ENCODE assay signal across 8 mouse cellular contexts in the genomic region with DNA sequence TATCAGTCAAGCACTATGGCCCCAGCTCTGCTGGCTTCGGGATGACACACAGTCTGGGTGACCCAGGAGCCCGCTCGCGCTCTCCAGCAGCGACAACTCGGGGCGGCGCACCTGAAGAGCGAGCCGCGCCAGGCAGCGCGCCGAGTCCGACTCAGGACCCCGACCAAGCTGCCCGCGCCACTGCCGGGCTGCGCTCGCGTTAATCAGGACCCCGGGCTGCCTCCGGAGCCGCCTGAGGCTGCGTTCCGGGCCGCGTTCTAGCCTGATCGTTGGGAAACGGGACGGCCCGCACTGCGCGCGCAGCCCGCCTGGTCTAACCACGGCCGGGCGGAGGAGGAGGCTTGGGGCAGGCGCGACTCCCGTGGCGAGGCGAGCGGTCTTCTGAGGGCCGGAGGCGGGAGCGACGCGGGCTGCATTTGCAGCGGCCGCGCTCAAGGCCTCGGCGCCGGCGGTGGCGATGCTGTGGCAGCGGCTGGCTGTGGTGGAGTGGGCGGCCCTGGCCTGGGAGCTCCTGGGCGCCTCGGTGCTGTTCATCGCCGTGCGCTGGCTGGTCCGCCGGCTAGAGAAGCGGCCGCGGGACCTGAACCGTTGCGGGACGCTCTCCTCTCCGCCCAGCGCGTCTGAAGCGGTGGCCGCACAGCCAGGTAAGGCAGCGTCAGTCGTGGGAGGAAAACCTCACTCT. TPM values are rescaled to one million over a fixed set of nuclear protein-coding genes. Genes with fewer than 3 reads are reported as not detected.
DNase-seq lines count a peak whose midpoint lies in the region; ATAC-seq and TF ChIP-seq lines count a peak whose summit lies in the region.

Ankle2 (plus strand) TSS at position 225 of the 682 bp plus-strand sequence.

- H3K4me1 ChIP-seq in hindbrain, embryonic 14.5 days (replicated peaks; ENCODE audit: control insufficient read depth, insufficient read depth, low read length) = peaks cover 18% of the 10 kb centered on the region

- DNase-seq in Patski (ENCODE audit: low read depth, low spot score) = peak; percentile 77
- peak; percentile 93 to 95 for DNase-seq in cerebellum, postnatal 14 days
- peak; percentile 89 for DNase-seq in frontal cortex, postnatal 25 days (ENCODE audit: low spot score in 2 of 2)
- DNase-seq in hindbrain, embryonic 14.5 days (ENCODE audit: low spot score) = peak; percentile 92
- peak; percentile 90 to 93 for DNase-seq in layer of hippocampus, postnatal 36 days
- peak; percentile 94 for DNase-seq in lung, postnatal 36 days
- peak; percentile 95 for DNase-seq in retina, postnatal 1 day
- peak; percentile 88 to 98 for DNase-seq in urinary bladder, adult 18-20 months (ENCODE audit: low spot score in 2 of 2)

- H3K4me3 ChIP-seq in hindbrain, embryonic 14.5 days (replicated peaks; ENCODE audit: low read length) = peak within 1 kb of the TSS; percentile 94

- CTCF ChIA-PET in Patski (lab: Charles Lee) = interaction anchor here (1.5 to 1.7 kb wide), 2 partner anchors 10 to 14 kb away, joined by 9 read pairs; no protein-coding TSS in a partner anchor

- no peaks in the 10 kb centered on the region for H3K9me3 ChIP-seq in hindbrain, embryonic 14.5 days (ENCODE audit: control insufficient read depth, low read length)

- peak within 1 kb of the TSS; percentile 57 for H3K4me2 ChIP-seq in hindbrain, embryonic 14.5 days (replicated peaks)

- peak within 1 kb of the TSS; percentile 94 for H3K9ac ChIP-seq in hindbrain, embryonic 14.5 days

- no peaks in the 10 kb centered on the region for H3K27me3 ChIP-seq in Patski
- H3K27me3 ChIP-seq in hindbrain, embryonic 14.5 days (ENCODE audit: control insufficient read depth, insufficient read depth, low read length) = no peaks in the 10 kb centered on the region

- POLR2A ChIA-PET in Patski (lab: Charles Lee) = interaction anchor here (0.8 to 1.4 kb wide), 3 partner anchors 12 to 38 kb away, joined by 3 to 4 read pairs (median 4); no protein-coding TSS in a partner anchor

- no peak for TF ChIP-seq CTCF in Patski (IDR thresholded peaks at IDR 0.05)

- under 1% methylated on average over 76 of the region's 81 CpGs for WGBS in hindbrain, embryonic 14.5 days

- H3K27ac ChIP-seq in hindbrain, embryonic 14.5 days = peak within 1 kb of the TSS; percentile 91

- ATAC-seq in Patski = peak; percentile 95
- peak; percentile 98 for ATAC-seq in hindbrain, embryonic 14.5 days (ENCODE audit: low FRiP score)

- peaks cover 35% of the 10 kb centered on the region for H3K36me3 ChIP-seq in hindbrain, embryonic 14.5 days (replicated peaks; ENCODE audit: control insufficient read depth, insufficient read depth)

- in situ Hi-C loops in Patski (cut with MboI; ENCODE audit: low pct_unique_long_range_greater_than_20kb) = no loop called here

RNA-seq across cellular contexts. Expression of gene Ankle2, which starts in this region (rescaled TPM):
- 40.2 TPM for polyA plus RNA-seq in Patski (2021)
- 26.1 and 27.8 TPM in 2 replicates for polyA plus RNA-seq in hindbrain, embryonic 14.5 days (2014; fragmentation: Nextera tagmentation; extraction: Ambion mirVana)
- 10 to 100 TPM; 38.6 to 48.2 TPM for total RNA-seq in layer of hippocampus, postnatal 36 days (2021)

Comparison
In these comparisons a context has a peak if more than half of its experiments do, and no peak if none do; other contexts are left out.
1. Peak in every context shown above with its lines: DNase-seq, ATAC-seq, H3K4me3 ChIP-seq and H3K27ac ChIP-seq.